Mouse (Mus musculus) brain, embryonic 14.5 days (tissue): ENCODE results near the gene Capn12.

Experiments used
- CTCF ChIP-seq: fragments of 200-500 bp; IDR thresholded peaks from 2 replicates; pipeline ENCODE4 v1.5.1; 2012; ENCODE audit warnings: inconsistent platforms, mild to moderate bottlenecking, moderate library complexity, borderline replicate concordance; ENCODE audit not compliant: insufficient read depth, insufficient read length; ENCODE audit errors: extremely low read depth
- POLR2A ChIP-seq: fragments of 200-500 bp; IDR thresholded peaks from 2 replicates; pipeline ENCODE4 v1.6.1; 2012; ENCODE audit warnings: mild to moderate bottlenecking, inconsistent platforms, borderline replicate concordance; ENCODE audit not compliant: poor library complexity, insufficient read depth, insufficient read length, severe bottlenecking; ENCODE audit errors: extremely low read depth

DNA sequence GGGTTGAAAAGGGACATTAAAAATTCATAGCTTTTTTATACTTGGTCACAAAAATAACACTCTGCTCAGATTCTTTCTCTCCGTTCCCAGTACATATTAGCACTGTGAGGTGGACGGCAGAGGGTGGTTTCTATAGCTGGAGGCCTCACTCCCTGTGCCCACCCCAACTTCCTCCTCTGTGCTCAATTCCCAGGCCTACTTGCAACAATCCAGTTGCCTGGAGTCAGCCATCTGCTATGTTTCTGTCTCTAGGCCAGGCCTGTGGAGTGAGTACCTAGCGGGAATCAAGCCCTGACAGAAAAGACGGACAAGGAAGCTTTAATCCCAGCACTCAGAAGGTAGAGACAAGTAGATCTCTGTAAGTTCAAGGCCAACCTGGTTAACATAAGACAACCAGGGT lies 41.4 kb downstream of the Capn12 start:
- TF ChIP-seq POLR2A (no peak), CTCF (no peak)
